Mouse (Mus musculus) forebrain, embryonic 11.5 days (tissue): ENCODE data around the gene Mrps15. TPM values are rescaled to one million over a fixed set of nuclear protein-coding genes. Genes with fewer than 3 reads are reported as not detected.

Experiments used
- ATAC-seq: fragments of 200-750 bp; cut with Nextera tagmentation; replicated peaks from 2 replicates; pipeline ENCODE4 v1.8.0; 2017; ENCODE audit warnings: moderate TSS enrichment; ENCODE audit not compliant: low FRiP score
- DNase-seq: peaks from one replicate; pipeline ENCODE4 v3.0.0-alpha.2; 2017; ENCODE audit warnings: low spot score
- H3K27ac ChIP-seq: fragments of 300-500 bp; sonication (generic); 2 replicates; pipeline ENCODE4 v1.5.1; 2014; ENCODE audit warnings: low read depth, low read length
- H3K27me3 ChIP-seq: fragments of 300-500 bp; sonication (generic); 2 replicates; pipeline ENCODE4 v1.6.1; 2014; ENCODE audit warnings: mild to moderate bottlenecking, low read length, mixed read lengths; ENCODE audit not compliant: control insufficient read depth, insufficient read depth
- H3K36me3 ChIP-seq: fragments of 300-500 bp; sonication (generic); 2 replicates; pipeline ENCODE4 v1.6.1; 2014; ENCODE audit warnings: mild to moderate bottlenecking, low read length, moderate library complexity, mixed read lengths; ENCODE audit not compliant: control insufficient read depth, insufficient read depth
- H3K4me1 ChIP-seq: fragments of 300-500 bp; sonication (generic); replicated peaks from 2 replicates; pipeline ENCODE4 v1.6.1; 2014; ENCODE audit warnings: low read length, mixed read lengths; ENCODE audit not compliant: control insufficient read depth, insufficient read depth
- H3K4me2 ChIP-seq: fragments of 300-500 bp; sonication (generic); 2 replicates; pipeline ENCODE4 v1.6.1; 2014; ENCODE audit warnings: low read depth, mild to moderate bottlenecking, low read length, moderate library complexity, mixed read lengths; ENCODE audit not compliant: severe bottlenecking
- H3K4me3 ChIP-seq: fragments of 300-500 bp; sonication (generic); 2 replicates; pipeline ENCODE4 v1.5.1; 2014; ENCODE audit warnings: low read depth, low read length
- H3K9ac ChIP-seq: fragments of 300-500 bp; sonication (generic); 2 replicates; pipeline ENCODE4 v1.6.1; 2014; ENCODE audit warnings: low read length
- H3K9me3 ChIP-seq: fragments of 300-500 bp; sonication (generic); 2 replicates; pipeline ENCODE4 v1.6.1; 2016; ENCODE audit warnings: low read length, mixed read lengths; ENCODE audit not compliant: control insufficient read depth
- WGBS: fragments of 180-500 bp; shearing (Covaris S2); extraction: QIAGEN DNeasy Blood & Tissue Kit; methylation state at CpG from one replicate; pipeline ENCODE4 v1.1.7; 2014; 5-methylcytosine and 5-hydroxymethylcytosine counted together
- polyA plus RNA-seq: library from polyadenylated mRNA; unstranded; fragments of >200 nt; fragmentation: Nextera tagmentation; extraction: Ambion mirVana; gene quantifications from 2 replicates; pipeline ENCODE4 v1.2.1, GENCODE M21; 2014

Mrps15 gene
- polyA plus RNA-seq, 1 experiment from 2014 or later = 126 TPM

DNA sequence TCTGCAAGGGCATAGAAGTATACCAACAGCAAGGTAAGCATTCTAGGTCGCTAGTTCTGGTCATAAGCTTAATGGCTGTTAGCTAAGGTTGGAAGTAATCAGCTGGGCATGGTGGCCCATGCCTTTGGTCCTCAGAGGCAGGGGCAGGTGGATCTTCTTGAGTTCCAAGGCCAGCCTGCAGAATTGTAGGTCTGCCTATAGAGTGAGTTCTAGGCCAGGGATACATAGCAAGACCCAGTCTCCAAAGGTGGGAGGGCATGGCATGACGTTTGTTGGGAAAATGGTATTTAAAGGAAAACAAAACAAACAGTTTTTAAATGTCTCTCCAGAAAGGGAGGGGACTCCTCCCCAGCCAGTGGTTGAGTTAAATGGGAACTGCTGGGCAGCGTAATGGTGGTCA, 54.0 kb downstream of the Mrps15 start:
- H3K4me3 ChIP-seq = no peak overlapping the region
- peaks cover 5% of the 10 kb centered on the region; the same call in 1 of the 2 replicates for H3K4me1 ChIP-seq
- WGBS = 94% methylated on average over 3 of the region's 3 CpGs
- H3K27me3 ChIP-seq = no peaks in the 10 kb centered on the region
- no peak for DNase-seq
- no peak overlapping the region for H3K4me2 ChIP-seq
- no peaks in the 10 kb centered on the region for H3K9me3 ChIP-seq
- no peak for ATAC-seq
- H3K36me3 ChIP-seq = no peaks in the 10 kb centered on the region
- H3K9ac ChIP-seq = no peak overlapping the region
- H3K27ac ChIP-seq = no peak overlapping the region

DNA sequence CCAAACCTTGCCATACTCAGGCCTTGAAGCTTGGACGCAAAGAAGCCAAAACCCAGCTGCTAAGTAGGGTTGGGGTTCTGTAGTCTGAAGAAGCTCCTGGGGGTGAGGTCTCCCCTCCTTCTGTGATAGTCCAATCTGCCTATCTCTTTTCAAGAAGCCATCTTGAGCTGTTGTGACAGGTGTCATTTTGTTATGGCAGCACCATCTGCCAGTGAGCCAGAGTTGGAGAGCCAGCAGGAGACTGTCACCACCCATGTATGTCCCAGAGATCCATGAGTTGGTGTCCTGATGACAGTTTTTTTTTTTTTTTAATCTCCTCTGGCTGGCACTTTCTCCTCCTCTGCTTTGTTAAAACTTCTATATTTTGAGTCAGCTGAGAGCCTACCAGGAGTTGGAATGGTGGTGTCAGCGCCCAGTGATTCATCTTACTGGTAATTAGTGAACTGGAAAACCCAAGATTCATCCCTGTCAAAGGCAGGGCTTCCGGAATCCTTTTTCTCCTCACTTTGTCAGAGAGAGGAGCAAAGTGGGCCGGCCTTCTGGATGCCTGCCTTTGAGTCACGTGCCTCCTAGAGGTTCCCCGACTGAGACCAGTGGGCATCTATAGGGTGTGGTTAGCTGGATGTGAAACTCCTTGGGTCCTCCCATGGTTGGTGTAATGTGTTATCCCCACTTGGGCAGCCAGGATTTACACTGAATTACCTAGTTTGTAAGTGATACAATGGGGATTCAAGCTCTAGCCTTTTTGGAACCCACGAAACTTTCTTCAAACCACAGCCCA, 55.5 kb downstream of the Mrps15 start:
- no peak overlapping the region for H3K9ac ChIP-seq
- DNase-seq = no peak
- H3K27ac ChIP-seq = no peak overlapping the region; the same call in 1 of the 2 replicates

DNA sequence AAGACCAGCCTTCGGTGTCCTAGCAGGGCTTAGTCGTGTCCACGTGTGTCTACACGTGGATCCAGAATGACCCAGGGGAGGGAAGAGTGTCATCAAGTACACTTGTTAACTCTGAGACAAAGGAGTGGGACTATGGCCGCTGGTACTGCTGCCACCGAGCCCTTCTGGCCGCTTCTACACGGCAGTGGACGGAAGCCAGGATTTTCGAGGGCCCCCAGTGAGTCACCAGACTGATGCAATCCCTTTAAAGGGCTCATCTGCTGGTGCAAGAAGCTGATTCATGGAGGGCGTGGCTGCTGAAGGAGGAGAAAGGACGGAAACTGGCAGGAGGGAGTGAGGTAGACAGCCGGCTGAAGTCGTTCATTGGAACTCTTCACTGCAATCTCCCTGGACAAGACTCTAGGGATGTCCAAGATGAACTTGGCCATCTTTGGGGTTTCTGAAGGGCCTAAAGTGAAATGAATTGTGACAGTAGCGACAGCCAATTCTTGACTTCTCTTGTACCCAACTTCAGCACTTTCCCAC, 56.4 kb downstream of the Mrps15 start:
- DNase-seq (peak; percentile 75), ATAC-seq (no peak; the same call in 1 of the 2 replicates)
- Histone ChIP-seq H3K27me3 (no peaks in the 10 kb centered on the region), H3K4me3 (peak overlapping the region; percentile 91), H3K4me1 (peaks cover 10% of the 10 kb centered on the region; the same call in 1 of the 2 replicates), H3K4me2 (peak overlapping the region; percentile 74), H3K27ac (peak overlapping the region; percentile 42; the same call in 1 of the 2 replicates), H3K36me3 (no peaks in the 10 kb centered on the region), H3K9ac (peak overlapping the region; percentile 51), H3K9me3 (no peaks in the 10 kb centered on the region)
- 2% methylated on average over 15 of the region's 15 CpGs for WGBS

More for the DNA sequence above, 55.5 kb downstream of the Mrps15 start:
- 41% methylated on average over 7 of the region's 7 CpGs for WGBS
- no peaks in the 10 kb centered on the region for H3K36me3 ChIP-seq
- H3K4me3 ChIP-seq = no peak overlapping the region
- H3K27me3 ChIP-seq = no peaks in the 10 kb centered on the region
- peaks cover 5% of the 10 kb centered on the region; the same call in 1 of the 2 replicates for H3K4me1 ChIP-seq
- no peaks in the 10 kb centered on the region for H3K9me3 ChIP-seq
- peak overlapping the region; percentile 74; the same call in 1 of the 2 replicates for H3K4me2 ChIP-seq
- ATAC-seq = no peak

DNA sequence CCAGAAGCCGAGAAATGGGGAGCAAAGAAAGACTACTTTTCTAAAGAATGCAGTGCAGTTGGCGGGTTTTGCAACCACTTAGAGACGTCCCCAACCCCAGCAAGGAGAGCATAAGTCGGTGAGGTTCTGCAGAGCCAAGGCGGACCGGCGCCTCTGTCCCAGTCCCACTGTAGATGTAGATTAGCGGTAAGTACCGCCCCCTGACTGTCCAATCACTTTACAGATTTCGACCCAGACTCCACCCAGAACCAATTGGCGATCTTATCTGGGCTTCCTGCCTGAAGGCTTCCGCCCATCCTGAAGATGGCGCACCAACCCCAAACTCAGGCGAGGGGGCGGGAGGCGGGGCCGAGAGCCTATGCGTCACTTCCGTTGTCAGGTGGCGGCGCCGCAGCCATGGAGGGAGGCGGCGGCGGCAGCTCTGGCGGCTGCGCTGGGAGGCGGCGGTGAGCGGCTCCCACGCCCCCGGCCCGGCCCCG, 56.9 kb downstream of the Mrps15 start, which contains the start of gene Stk40:
Gene Stk40 (plus strand): TSS at position 368 of the 479 bp plus-strand sequence.
- H3K27me3 ChIP-seq = no peaks in the 10 kb centered on the region
- peak within 1 kb of the TSS; percentile 92 for H3K4me2 ChIP-seq
- peak within 1 kb of the TSS; percentile 42; the same call in 1 of the 2 replicates for H3K27ac ChIP-seq
- WGBS = under 1% methylated on average over 34 of the region's 34 CpGs
- no peaks in the 10 kb centered on the region for H3K9me3 ChIP-seq
- peak within 1 kb of the TSS; percentile 91 for H3K4me3 ChIP-seq
- DNase-seq (peak; percentile 98), ATAC-seq (peak; percentile 98)
- H3K36me3 ChIP-seq = no peaks in the 10 kb centered on the region
- H3K9ac ChIP-seq = peak within 1 kb of the TSS; percentile 81
- H3K4me1 ChIP-seq = peaks cover 10% of the 10 kb centered on the region; the same call in 1 of the 2 replicates

DNA sequence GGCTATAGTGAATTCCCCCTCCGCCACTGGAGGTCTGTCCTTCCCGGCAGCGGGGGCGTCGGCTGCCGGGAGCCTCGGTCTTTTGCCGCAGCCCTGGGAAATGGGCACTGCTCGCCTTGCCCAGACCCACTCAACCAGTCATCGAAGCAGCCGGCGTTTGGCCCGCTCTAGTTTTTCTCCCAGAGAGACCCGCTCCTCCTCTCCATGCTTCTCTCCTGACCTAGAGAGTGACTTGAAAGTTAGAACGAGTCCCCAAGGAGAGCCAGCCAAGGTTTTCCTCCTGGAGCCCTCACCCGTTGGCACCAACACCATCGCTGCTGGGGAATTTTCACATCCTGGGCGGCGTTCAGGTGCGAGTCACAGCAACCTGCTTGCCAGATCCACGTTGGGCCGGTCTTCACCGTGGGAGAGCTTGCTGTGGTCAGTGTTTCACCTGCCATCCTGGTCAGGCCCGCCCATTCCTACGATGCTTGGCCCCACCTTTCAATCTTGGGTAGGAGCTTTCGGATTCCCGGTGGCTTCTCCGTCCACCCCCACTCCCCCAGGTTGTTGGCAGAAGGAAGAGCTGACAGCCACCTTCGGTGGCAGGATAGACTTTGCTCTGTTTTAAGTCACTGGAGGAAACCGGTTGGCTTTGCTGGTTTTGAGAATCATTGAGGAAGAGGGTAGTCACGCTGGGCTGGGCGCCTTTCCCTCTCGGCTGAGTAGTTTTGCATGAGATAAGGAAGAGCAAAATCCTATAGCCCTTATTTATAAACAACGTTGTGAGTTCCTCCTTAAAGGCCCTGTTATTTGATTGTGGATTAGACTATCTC, 57.7 kb downstream of the Mrps15 start:
- Histone ChIP-seq H3K27me3 (no peaks in the 10 kb centered on the region), H3K9me3 (no peaks in the 10 kb centered on the region), H3K4me2 (peak overlapping the region; percentile 92), H3K36me3 (no peaks in the 10 kb centered on the region), H3K27ac (no peak overlapping the region), H3K4me3 (peak overlapping the region; percentile 91), H3K4me1 (peaks cover 10% of the 10 kb centered on the region; the same call in 1 of the 2 replicates), H3K9ac (peak overlapping the region; percentile 81)
- 3% methylated on average over 34 of the region's 34 CpGs for WGBS
- ATAC-seq = peak; percentile 34; the same call in 1 of the 2 replicates
- peak; percentile 59 for DNase-seq

Other genes starting within 250 kb of the Mrps15 start
- 0.48 and 0.57 TPM in 2 replicates for gene Csf3r, start 22.4 kb upstream of the Mrps15 start, polyA plus RNA-seq
- gene Oscp1, start 11.6 kb downstream of the Mrps15 start, polyA plus RNA-seq = 26.3 and 27.8 TPM in 2 replicates
- gene Lsm10, start 49.7 kb downstream of the Mrps15 start, polyA plus RNA-seq = 43.0 and 44.4 TPM in 2 replicates
- gene Stk40, start 57.0 kb downstream of the Mrps15 start, polyA plus RNA-seq = 37.4 and 37.5 TPM in 2 replicates
- gene Eva1b, start 100.8 kb downstream of the Mrps15 start, polyA plus RNA-seq = 18.6 and 19.0 TPM in 2 replicates
- 1.6 TPM in 2 replicates for gene Sh3d21, start 116.6 kb downstream of the Mrps15 start, polyA plus RNA-seq
- gene Thrap3, start 155.8 kb downstream of the Mrps15 start, polyA plus RNA-seq = 251 and 263 TPM in 2 replicates
- gene Map7d1, start 209.4 kb downstream of the Mrps15 start, polyA plus RNA-seq = 80.6 and 83.5 TPM in 2 replicates
- 23.3 and 25.7 TPM in 2 replicates for gene Trappc3, start 215.4 kb downstream of the Mrps15 start, polyA plus RNA-seq
- gene Col8a2, start 239.9 kb downstream of the Mrps15 start, polyA plus RNA-seq = 18.0 and 20.4 TPM in 2 replicates